Comparison of ENCODE assay signal across 10 mouse cellular contexts in the genomic region with DNA sequence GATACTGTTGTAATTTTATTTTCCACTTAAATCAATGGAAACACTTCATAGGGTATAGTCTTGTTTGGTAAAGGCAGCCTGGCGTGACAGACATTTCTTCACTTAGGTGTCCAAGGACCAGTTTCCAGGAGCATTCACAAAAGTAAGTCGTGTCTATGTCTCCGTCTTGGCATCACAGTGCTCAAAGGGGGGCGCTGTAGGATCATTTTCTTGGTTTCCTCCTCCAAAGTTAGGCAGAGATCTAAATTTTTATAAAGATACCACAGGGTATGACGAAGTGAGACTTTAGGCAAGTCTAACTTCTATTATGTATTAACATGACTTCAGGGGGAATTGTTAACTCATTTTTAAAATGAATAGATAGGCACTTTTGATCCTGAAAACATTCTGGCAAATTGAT.
A peak's percentile ranks its signal among the peaks of the same experiment; 100 is the strongest.
DNase-seq lines count a peak whose midpoint lies in the region; ATAC-seq and TF ChIP-seq lines count a peak whose summit lies in the region.
"Had no signal": no experiment of that assay in that cellular context is flagged by ENCODE, and none has a peak within 500 bp of the region (broad histone marks: within the 10 kb centered on the region; RNA-seq: fewer than 3 reads in every experiment).

No protein-coding gene starts in this region.

- no peaks in the 10 kb centered on the region for H3K4me1 ChIP-seq in heart, adult 2 months (ENCODE audit: control insufficient read depth, insufficient read depth, low read length)
- H3K4me1 ChIP-seq in thymus, adult 2 months (replicated peaks; ENCODE audit: control insufficient read depth, insufficient read depth, low read length), result no peaks in the 10 kb centered on the region
- no peaks in the 10 kb centered on the region for H3K4me1 ChIP-seq in midbrain, embryonic 13.5 days (replicated peaks)
- H3K4me1 ChIP-seq: heart, embryonic 15.5 days had no signal

- TF ChIP-seq POLR2A in heart, adult 2 months (IDR thresholded peaks at IDR 0.05; ENCODE audit: insufficient read depth, low read depth, low read length), result no peak
- no peak for TF ChIP-seq POLR2A in thymus, adult 2 months (IDR thresholded peaks at IDR 0.05; ENCODE audit: control insufficient read depth, extremely low read depth, insufficient read depth, low read length, poor library complexity)

- H3K9ac ChIP-seq in heart, adult 2 months (ENCODE audit: low read depth, low read length), result no peak overlapping the region
- H3K9ac ChIP-seq in midbrain, embryonic 13.5 days (replicated peaks), result no peak overlapping the region
- H3K9ac ChIP-seq: heart, embryonic 15.5 days had no signal

- TF ChIP-seq CTCF in heart, adult 2 months (IDR thresholded peaks at IDR 0.05), result peak; percentile 70
- TF ChIP-seq CTCF in thymus, adult 2 months (IDR thresholded peaks at IDR 0.05; ENCODE audit: borderline replicate concordance, control insufficient read depth, extremely low read depth, insufficient read depth, low read length, poor library complexity), result no peak

- no peak overlapping the region for H3K27ac ChIP-seq in heart, adult 2 months
- no peak overlapping the region for H3K27ac ChIP-seq in thymus, adult 2 months (ENCODE audit: control insufficient read depth, insufficient read depth, low read length)
- no peak overlapping the region for H3K27ac ChIP-seq in midbrain, embryonic 13.5 days
- H3K27ac ChIP-seq: heart, embryonic 15.5 days had no signal

- no peak for ATAC-seq in midbrain, embryonic 13.5 days

- WGBS in heart, adult 2 months, result 41% methylated on average over 5 of the region's 5 CpGs
- WGBS in thymus, adult 2 months, result 36% methylated on average over 5 of the region's 5 CpGs
- WGBS in midbrain, embryonic 13.5 days, result 40% methylated on average over 5 of the region's 5 CpGs

- no peak for TF ChIP-seq EP300 in heart, adult 2 months (IDR thresholded peaks at IDR 0.05; ENCODE audit: insufficient read depth, low read depth, low read length)

- H3K79me2 ChIP-seq in heart, adult 2 months (replicated peaks; ENCODE audit: control insufficient read depth, insufficient read depth, low read length), result no peaks in the 10 kb centered on the region

- H3K27me3 ChIP-seq in heart, adult 2 months (ENCODE audit: control insufficient read depth, insufficient read depth, low read length), result peaks cover 1% of the 10 kb centered on the region
- no peaks in the 10 kb centered on the region for H3K27me3 ChIP-seq in thymus, adult 2 months (ENCODE audit: control insufficient read depth, insufficient read depth, low read length)
- H3K27me3 ChIP-seq in midbrain, embryonic 13.5 days, result no peaks in the 10 kb centered on the region

- H3K36me3 ChIP-seq in heart, adult 2 months (ENCODE audit: control insufficient read depth, insufficient read depth, low read length), result no peaks in the 10 kb centered on the region
- no peaks in the 10 kb centered on the region for H3K36me3 ChIP-seq in thymus, adult 2 months (ENCODE audit: control insufficient read depth, insufficient read depth, low read length)
- no peaks in the 10 kb centered on the region for H3K36me3 ChIP-seq in midbrain, embryonic 13.5 days
- H3K36me3 ChIP-seq: heart, embryonic 15.5 days had no signal

- peak; percentile 9 to 43 for DNase-seq in heart, adult 2 months
- DNase-seq in heart, adult 11 months, result no peak
- DNase-seq in thymus, adult 2 months, result peak; percentile 4
- DNase-seq in thymus, adult 18-20 months, result no peak
- peak; percentile 37 to 59 for DNase-seq in cerebellum, postnatal 14 days
- DNase-seq in kidney, adult 9 months, result peak; percentile 53
- DNase-seq in lung, postnatal 25 days (ENCODE audit: low spot score), result peak; percentile 16

- H3K4me3 ChIP-seq in heart, adult 2 months, result no peak overlapping the region
- H3K4me3 ChIP-seq in thymus, adult 2 months (ENCODE audit: control insufficient read depth, insufficient read depth, low read length), result no peak overlapping the region
- no peak overlapping the region for H3K4me3 ChIP-seq in midbrain, embryonic 13.5 days (replicated peaks)
- H3K4me3 ChIP-seq: heart, embryonic 15.5 days; megakaryocyte, embryonic 14.5 days had no signal

- intact Hi-C loops in heart, adult 2 months (cut with DNase I), result loop anchor here (1.0 kb wide), 2 partner anchors 361 to 396 kb away; no protein-coding TSS in a partner anchor

- no peaks in the 10 kb centered on the region for H3K9me3 ChIP-seq in midbrain, embryonic 13.5 days
- H3K9me3 ChIP-seq: heart, embryonic 15.5 days had no signal

- no peak overlapping the region for H3K4me2 ChIP-seq in midbrain, embryonic 13.5 days (replicated peaks)
- H3K4me2 ChIP-seq: heart, embryonic 15.5 days had no signal

Comparison
In these comparisons a context has a peak if more than half of its experiments do, and no peak if none do; other contexts are left out.
1. DNase-seq: peak in heart, adult 2 months (2 of 2), thymus, adult 2 months (single experiment), cerebellum, postnatal 14 days (2 of 2), kidney, adult 9 months (single experiment) and lung, postnatal 25 days (single experiment); none in heart, adult 11 months (single experiment) and thymus, adult 18-20 months (0 of 2).